Mouse (Mus musculus) adrenal gland (tissue): ENCODE measurements at regions not wholly inside any gene's neighbourhood (a gene's known extent, or its start where the extent isn't known, plus 50 kb on each side); places are given as distances from the start of the nearest gene placed in this dataset.

Experiments used
- intact Hi-C: fragments of 180-260 bp; cut with DNase I; formaldehyde crosslinking; loops from one replicate; pipeline ENCODE4 v1.15.1; 2025

- intact Hi-C loops = no loop called here
Observed at GRCm38 (mm10) chr17:50432559-50432958, 76.6 kb upstream of the Plcl2 start.

- intact Hi-C loops = no loop called here
Observed at GRCm38 (mm10) chr17:50438960-50439359, 70.2 kb upstream of the Plcl2 start.

GRCm38 (mm10) chr17:50439365-50439764 lies 69.8 kb upstream of the Plcl2 start:
- intact Hi-C loops = no loop called here

GRCm38 (mm10) chr17:50442062-50442461 lies 67.1 kb upstream of the Plcl2 start:
- intact Hi-C loops = no loop called here

GRCm38 (mm10) chr17:50442905-50443304 lies 66.3 kb upstream of the Plcl2 start:
- intact Hi-C loops = no loop called here

- intact Hi-C loops = no loop called here
Observed at GRCm38 (mm10) chr17:50443376-50444022, 65.7 kb upstream of the Plcl2 start.

GRCm38 (mm10) chr17:50444023-50444389 lies 65.2 kb upstream of the Plcl2 start:
- intact Hi-C loops = no loop called here

GRCm38 (mm10) chr17:50448693-50449092 lies 60.5 kb upstream of the Plcl2 start:
- intact Hi-C loops = no loop called here

GRCm38 (mm10) chr17:50451606-50452005 lies 57.6 kb upstream of the Plcl2 start:
- intact Hi-C loops = no loop called here

GRCm38 (mm10) chr17:50453524-50453923 lies 55.7 kb upstream of the Plcl2 start:
- intact Hi-C loops = no loop called here

- intact Hi-C loops = no loop called here
Observed at GRCm38 (mm10) chr17:50453956-50454355, 55.2 kb upstream of the Plcl2 start.

GRCm38 (mm10) chr17:50454917-50455316 lies 54.3 kb upstream of the Plcl2 start:
- intact Hi-C loops = no loop called here

- intact Hi-C loops = no loop called here
Observed at GRCm38 (mm10) chr17:50455719-50456118, 53.5 kb upstream of the Plcl2 start.

- intact Hi-C loops = no loop called here
Observed at GRCm38 (mm10) chr17:50457053-50457697, 52.0 kb upstream of the Plcl2 start.

- intact Hi-C loops = no loop called here
Observed at GRCm38 (mm10) chr17:50458232-50458631, 51.0 kb upstream of the Plcl2 start.
